Mouse (Mus musculus) neural tube, embryonic 14.5 days (tissue): ENCODE measurements around the gene Megf11. TPM values are rescaled to one million over a fixed set of nuclear protein-coding genes. Genes with fewer than 3 reads are reported as not detected.

Experiments used
- ATAC-seq: fragments of 200-750 bp; cut with Nextera tagmentation; 2 replicates; pipeline ENCODE4 v1.8.0; 2017; ENCODE audit warnings: low read depth, mild to moderate bottlenecking, moderate TSS enrichment, moderate library complexity
- H3K27ac ChIP-seq: fragments of 300-500 bp; sonication (generic); 2 replicates; pipeline ENCODE4 v1.5.1; 2014; ENCODE audit warnings: low read depth, mild to moderate bottlenecking, control low read depth, low read length, moderate library complexity, mixed read lengths
- H3K27me3 ChIP-seq: fragments of 300-500 bp; sonication (generic); 2 replicates; pipeline ENCODE4 v1.6.1; 2014; ENCODE audit warnings: low read length; ENCODE audit not compliant: control insufficient read depth, insufficient read depth
- H3K36me3 ChIP-seq: fragments of 300-500 bp; sonication (generic); 2 replicates; pipeline ENCODE4 v1.6.1; 2014; ENCODE audit warnings: low read length, mixed read lengths; ENCODE audit not compliant: control insufficient read depth, insufficient read depth
- H3K4me1 ChIP-seq: fragments of 300-500 bp; sonication (generic); 2 replicates; pipeline ENCODE4 v1.6.1; 2014; ENCODE audit warnings: low read length; ENCODE audit not compliant: control insufficient read depth, insufficient read depth
- H3K4me2 ChIP-seq: fragments of 300-500 bp; sonication (generic); 2 replicates; pipeline ENCODE4 v1.6.1; 2014; ENCODE audit warnings: mild to moderate bottlenecking, low read depth, low read length, control low read depth
- H3K4me3 ChIP-seq: fragments of 300-500 bp; sonication (generic); 2 replicates; pipeline ENCODE4 v1.5.1; 2014; ENCODE audit warnings: low read depth, low read length, control low read depth, mixed read lengths
- H3K9ac ChIP-seq: fragments of 300-500 bp; sonication (generic); replicated peaks from 2 replicates; pipeline ENCODE4 v1.6.1; 2014; ENCODE audit warnings: low read depth, mild to moderate bottlenecking, control low read depth, low read length, mixed read lengths
- H3K9me3 ChIP-seq: fragments of 300-500 bp; sonication (generic); 2 replicates; pipeline ENCODE4 v1.6.1; 2016; ENCODE audit warnings: low read length; ENCODE audit not compliant: control insufficient read depth
- WGBS: fragments of 180-500 bp; shearing (Covaris S2); extraction: QIAGEN DNeasy Blood & Tissue Kit; methylation state at CpG from one replicate; pipeline ENCODE4 v1.1.7; 2014; 5-methylcytosine and 5-hydroxymethylcytosine counted together
- microRNA-seq: library from miRNA; unstranded; fragments of <30 nt; microRNA quantifications from one replicate; pipeline ENCODE4, GENCODE M21; 2016
- polyA plus RNA-seq: library from polyadenylated mRNA; unstranded; fragments of >200 nt; fragmentation: Nextera tagmentation; extraction: Ambion mirVana; gene quantifications from 2 replicates; pipeline ENCODE4 v1.2.1, GENCODE M21; 2014

Gene Megf11
- polyA plus RNA-seq, 1 experiment from 2014 or later, result 17.7 TPM

DNA sequence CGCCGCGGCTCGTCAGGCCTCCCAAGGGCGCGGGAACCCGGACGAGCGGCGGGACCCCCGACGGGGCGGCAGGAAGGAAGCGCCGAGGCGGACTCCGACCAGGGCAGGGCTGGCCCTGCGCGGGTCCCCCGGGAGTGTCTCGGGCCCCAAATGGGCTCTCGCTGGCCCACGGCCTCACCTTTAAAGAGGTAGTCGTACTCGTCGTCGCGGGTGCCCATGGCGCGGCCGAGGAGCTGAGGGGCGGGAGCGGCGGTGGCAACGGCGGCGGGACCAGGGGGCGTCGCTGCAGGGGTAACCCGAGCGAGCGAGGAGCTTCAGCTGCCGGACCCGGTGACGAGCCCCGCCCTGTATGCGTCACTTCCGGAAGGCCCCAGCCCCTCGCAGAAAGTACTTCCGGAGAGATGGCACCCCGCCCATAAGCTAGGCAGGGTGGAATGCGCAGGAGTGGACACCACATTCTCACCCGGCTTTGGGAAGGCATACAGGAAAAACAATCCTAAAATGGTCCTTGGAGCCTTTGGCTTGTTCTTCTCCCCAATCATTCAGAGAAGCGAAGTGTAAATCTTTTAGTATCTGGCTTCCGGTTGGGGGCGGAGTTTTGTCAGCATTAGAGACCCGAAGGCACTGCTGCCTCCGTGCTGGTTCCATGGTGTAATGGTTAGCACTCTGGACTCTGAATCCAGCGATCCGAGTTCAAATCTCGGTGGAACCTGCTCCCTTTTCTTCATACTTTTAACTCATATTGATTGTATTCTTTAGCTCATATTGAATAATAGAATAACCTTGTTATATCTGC lies 352.2 kb downstream of the Megf11 start, which contains the start of gene Rab11a:
TSS of gene Rab11a (minus strand) at position 353 of the 796 bp plus-strand sequence.
- peak; percentile 96 for ATAC-seq
- Histone ChIP-seq H3K27ac (peak within 1 kb of the TSS; percentile 93), H3K9ac (peak within 1 kb of the TSS; percentile 95), H3K4me1 (peaks cover 6% of the 10 kb centered on the region), H3K4me3 (peak within 1 kb of the TSS; percentile 96), H3K9me3 (no peaks in the 10 kb centered on the region), H3K36me3 (no peaks in the 10 kb centered on the region), H3K4me2 (peak within 1 kb of the TSS; percentile 78), H3K27me3 (peaks cover 2% of the 10 kb centered on the region; the same call in 1 of the 2 replicates)
- WGBS, result under 1% methylated on average over 59 of the region's 61 CpGs

DNA sequence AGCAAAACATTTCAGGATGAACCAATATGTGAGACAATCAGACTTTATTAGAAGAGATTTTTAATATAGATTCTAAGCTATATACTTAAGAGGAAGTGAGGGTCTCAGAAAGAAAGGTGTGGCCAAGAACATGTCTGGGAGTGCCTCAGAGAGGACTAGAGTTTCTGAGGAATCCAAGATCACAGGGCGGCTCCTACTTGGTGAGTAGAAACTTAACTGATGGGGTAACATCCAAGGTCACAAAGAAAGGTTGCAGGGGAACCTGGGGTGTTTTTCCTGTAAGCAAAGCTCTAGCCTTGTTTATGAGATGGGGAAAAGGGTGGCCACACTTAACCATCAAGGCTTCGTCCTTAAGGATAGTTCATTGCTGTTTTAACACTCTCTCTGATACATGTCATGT lies 353.6 kb downstream of the Megf11 start:
- Histone ChIP-seq H3K27ac (no peak overlapping the region), H3K9me3 (no peaks in the 10 kb centered on the region), H3K9ac (no peak overlapping the region), H3K27me3 (peaks cover 2% of the 10 kb centered on the region; the same call in 1 of the 2 replicates), H3K4me2 (no peak overlapping the region), H3K36me3 (no peaks in the 10 kb centered on the region), H3K4me3 (no peak overlapping the region), H3K4me1 (peaks cover 6% of the 10 kb centered on the region)
- 97% methylated on average over 2 of the region's 2 CpGs for WGBS
- no peak for ATAC-seq

DNA sequence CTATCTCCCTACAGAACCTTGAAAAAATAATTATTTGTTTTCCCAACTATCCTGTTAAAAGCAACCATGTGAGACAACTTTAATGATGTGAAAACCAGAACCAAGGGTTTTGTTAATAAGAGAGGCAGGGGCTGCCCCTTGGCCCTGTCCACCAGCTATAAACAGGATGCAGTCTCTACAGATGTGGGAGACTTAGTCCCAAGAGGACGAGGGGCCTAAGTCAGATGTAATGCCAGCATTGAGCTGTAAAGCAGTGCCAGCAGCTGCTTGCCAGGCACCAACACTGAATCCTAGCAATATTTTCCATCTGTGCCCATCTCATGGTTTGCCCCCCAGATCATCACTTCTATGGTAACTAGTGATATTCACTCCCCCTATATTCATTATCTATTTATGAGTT lies 357.0 kb downstream of the Megf11 start:
- ATAC-seq, result no peak
- no peak overlapping the region for H3K27ac ChIP-seq
- H3K9ac ChIP-seq, result no peak overlapping the region
- no peaks in the 10 kb centered on the region for H3K27me3 ChIP-seq
- no peaks in the 10 kb centered on the region for H3K4me1 ChIP-seq
- no peaks in the 10 kb centered on the region for H3K36me3 ChIP-seq
- H3K9me3 ChIP-seq, result no peaks in the 10 kb centered on the region
- H3K4me3 ChIP-seq, result no peak overlapping the region
- H3K4me2 ChIP-seq, result no peak overlapping the region
- whole genome bisulfite sequencing, result 61% methylated on average over 1 of the region's 1 CpGs

DNA sequence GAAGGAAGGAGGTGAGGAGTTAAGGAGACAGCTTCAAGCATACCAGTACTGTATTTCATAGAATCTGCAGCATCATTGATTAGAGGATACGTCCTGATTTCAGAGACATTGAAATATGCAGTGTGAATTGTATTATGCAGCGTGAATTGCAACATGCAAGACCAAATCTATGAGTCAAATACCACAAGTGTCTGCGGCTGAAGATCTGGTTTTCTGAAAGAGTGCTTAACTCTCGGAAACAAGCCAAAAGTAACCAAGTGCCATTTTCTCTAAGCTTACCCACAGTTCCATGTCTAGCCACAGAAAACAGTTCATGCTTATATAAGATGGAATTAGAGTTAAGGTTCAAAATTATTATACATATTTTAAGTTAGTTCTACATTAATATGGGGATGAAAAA lies 362.3 kb downstream of the Megf11 start:
- H3K4me2 ChIP-seq, result no peak overlapping the region
- no peaks in the 10 kb centered on the region for H3K27me3 ChIP-seq
- H3K36me3 ChIP-seq, result no peaks in the 10 kb centered on the region
- no peak overlapping the region for H3K4me3 ChIP-seq
- no peaks in the 10 kb centered on the region for H3K9me3 ChIP-seq
- ATAC-seq, result no peak
- no peak overlapping the region for H3K27ac ChIP-seq
- no peak overlapping the region for H3K9ac ChIP-seq
- no peaks in the 10 kb centered on the region for H3K4me1 ChIP-seq
- WGBS, result 83% methylated on average over 4 of the region's 4 CpGs

GRCm38 (mm10) chr9:64749314-64749713 lies 363.9 kb downstream of the Megf11 start:
- no peaks in the 10 kb centered on the region for H3K36me3 ChIP-seq
- no peak overlapping the region for H3K27ac ChIP-seq
- 86% methylated on average over 6 of the region's 6 CpGs for WGBS
- H3K9me3 ChIP-seq, result no peaks in the 10 kb centered on the region
- H3K4me1 ChIP-seq, result no peaks in the 10 kb centered on the region
- no peak for ATAC-seq
- no peak overlapping the region for H3K4me3 ChIP-seq
- H3K4me2 ChIP-seq, result no peak overlapping the region
- H3K27me3 ChIP-seq, result no peaks in the 10 kb centered on the region
- no peak overlapping the region for H3K9ac ChIP-seq

- Histone ChIP-seq H3K4me2 (no peak overlapping the region), H3K4me1 (no peaks in the 10 kb centered on the region), H3K27ac (no peak overlapping the region), H3K27me3 (no peaks in the 10 kb centered on the region), H3K36me3 (no peaks in the 10 kb centered on the region), H3K9me3 (no peaks in the 10 kb centered on the region), H3K4me3 (no peak overlapping the region), H3K9ac (no peak overlapping the region)
- WGBS, result 90% methylated on average over 5 of the region's 5 CpGs
- no peak for ATAC-seq
Observed at GRCm38 (mm10) chr9:64752575-64752974, 367.1 kb downstream of the Megf11 start.

GRCm38 (mm10) chr9:64758052-64758451 lies 372.6 kb downstream of the Megf11 start:
- no peaks in the 10 kb centered on the region for H3K27me3 ChIP-seq
- H3K4me2 ChIP-seq, result no peak overlapping the region
- no peaks in the 10 kb centered on the region for H3K36me3 ChIP-seq
- H3K9me3 ChIP-seq, result no peaks in the 10 kb centered on the region
- no peak for ATAC-seq
- no peaks in the 10 kb centered on the region for H3K4me1 ChIP-seq
- H3K4me3 ChIP-seq, result no peak overlapping the region
- no peak overlapping the region for H3K27ac ChIP-seq
- no peak overlapping the region for H3K9ac ChIP-seq
- 66% methylated on average over 14 of the region's 14 CpGs for WGBS

Small RNA genes within 50 kb of the gene (microRNA-seq; reads per million reads assigned to microRNA genes)
- gene Gm47308, result not detected

Other genes starting within 250 kb of the Megf11 start
- 6.0 TPM in 2 replicates for gene Zwilch, start 212.5 kb upstream of the Megf11 start, polyA plus RNA-seq
- gene Rpl4, start 212.3 kb upstream of the Megf11 start, polyA plus RNA-seq, result 628 and 681 TPM in 2 replicates
- gene Snapc5, start 206.4 kb upstream of the Megf11 start, polyA plus RNA-seq, result 27.9 and 29.0 TPM in 2 replicates
- gene Uchl4, start 150.4 kb upstream of the Megf11 start, polyA plus RNA-seq, result 2.6 and 3.4 TPM in 2 replicates
- gene Map2k1, start 132.0 kb upstream of the Megf11 start, polyA plus RNA-seq, result 59.7 and 61.5 TPM in 2 replicates
- 60.1 and 68.5 TPM in 2 replicates for gene Tipin, start 104.0 kb upstream of the Megf11 start, polyA plus RNA-seq
- 21.5 and 25.3 TPM in 2 replicates for gene Dis3l, start 44.3 kb upstream of the Megf11 start, polyA plus RNA-seq